Mouse (Mus musculus) urinary bladder, postnatal 25 days (tissue): ENCODE measurements at regions not wholly inside any gene's neighbourhood (a gene's known extent, or its start where the extent isn't known, plus 50 kb on each side); places are given as distances from the start of the nearest gene placed in this dataset.

Source experiments
- DNase-seq: peaks from one replicate; pipeline ENCODE4 v3.0.0; 2022; ENCODE audit warnings: low spot score

DNA sequence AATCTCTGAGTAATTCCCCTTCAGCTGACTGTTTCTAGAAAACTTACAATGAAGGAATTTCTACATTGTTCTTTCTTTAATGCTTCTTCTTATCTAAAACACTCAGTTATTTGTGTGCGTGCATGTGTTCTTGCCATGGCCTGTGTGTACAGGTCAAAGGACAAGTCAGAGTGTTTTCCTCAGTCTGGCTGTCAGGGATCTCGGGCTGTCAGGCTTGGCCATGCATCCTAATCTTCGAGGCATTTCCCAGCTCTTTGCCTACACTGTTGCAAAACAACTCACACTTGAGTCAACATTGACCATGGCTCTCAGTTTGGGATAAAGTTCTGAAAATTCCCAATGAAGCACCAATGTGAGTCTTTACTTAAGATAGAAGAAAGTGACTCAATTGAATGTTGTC lies 688.5 kb downstream of the Fat4 start:
- DNase-seq: no peak

- no peak for DNase-seq
Measured at GRCm38 (mm10) chr3:39591312-39591711, 704.6 kb downstream of the Fat4 start.

- DNase-seq: no peak
Measured at GRCm38 (mm10) chr3:39592349-39593117, 705.8 kb downstream of the Fat4 start.

DNA sequence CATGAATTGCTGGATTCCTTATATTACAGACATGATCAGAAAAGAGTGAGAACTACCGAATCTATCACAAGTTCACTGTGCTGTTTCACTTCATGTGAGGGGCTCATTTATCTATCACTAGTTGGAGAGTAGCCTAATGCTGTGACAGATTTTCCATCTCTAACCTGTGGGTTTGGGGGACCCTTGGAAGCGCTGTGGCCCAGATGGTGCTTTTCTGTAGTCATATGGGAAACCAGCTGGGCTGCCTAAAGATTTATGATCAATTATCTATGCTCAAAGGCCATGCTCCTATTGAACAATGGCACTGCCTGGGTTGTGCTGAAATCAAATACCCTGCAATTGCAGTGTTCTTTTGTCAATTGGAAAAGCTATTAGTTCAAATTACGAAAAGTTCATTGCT lies 723.2 kb downstream of the Fat4 start:
- no peak for DNase-seq

GRCm38 (mm10) chr3:39612408-39612807 lies 725.7 kb downstream of the Fat4 start:
- no peak for DNase-seq

GRCm38 (mm10) chr3:39637924-39638323 lies 751.2 kb downstream of the Fat4 start:
- DNase-seq: no peak

DNA sequence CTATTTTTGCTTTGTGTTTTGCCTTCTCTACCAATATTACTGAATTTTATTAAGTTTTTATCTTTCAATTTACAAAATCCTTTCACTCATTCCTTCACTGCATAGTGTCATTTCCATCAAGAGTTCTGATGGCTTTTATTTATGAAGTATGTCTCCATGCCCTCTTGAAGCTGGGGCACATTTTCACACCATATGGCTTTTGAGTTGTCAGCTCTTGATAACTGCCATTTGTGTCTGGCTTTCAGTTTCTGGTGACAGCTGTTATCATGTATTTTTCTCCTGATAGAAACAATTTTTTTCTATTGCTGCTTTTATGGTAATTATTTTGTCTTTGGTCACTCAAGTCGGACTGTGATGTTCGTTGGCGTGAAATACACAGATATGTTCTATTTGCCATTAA lies 756.5 kb downstream of the Fat4 start:
- no peak for DNase-seq

GRCm38 (mm10) chr3:39666817-39667216 lies 780.1 kb downstream of the Fat4 start:
- DNase-seq: no peak

- DNase-seq: no peak
Measured at GRCm38 (mm10) chr3:39669145-39669544, 782.4 kb downstream of the Fat4 start.

DNA sequence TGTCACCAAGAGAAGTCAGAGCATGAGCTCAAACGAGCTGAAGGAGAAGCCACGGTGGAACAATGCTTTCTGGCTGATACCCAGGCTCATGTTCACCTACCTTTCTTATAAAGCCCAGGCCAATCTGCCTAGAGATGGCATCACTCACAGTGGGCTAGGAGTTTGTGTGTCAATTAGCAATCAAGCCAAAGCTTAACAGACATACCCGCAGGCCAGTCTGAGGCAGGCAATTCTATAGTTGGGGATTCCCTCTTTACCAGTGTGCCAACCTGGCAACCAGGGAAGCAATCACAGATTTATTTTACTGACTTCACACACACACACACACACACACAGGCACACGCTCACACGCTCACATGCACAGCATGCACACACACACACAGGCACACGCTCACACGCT lies 787.3 kb downstream of the Fat4 start:
- no peak for DNase-seq

DNA sequence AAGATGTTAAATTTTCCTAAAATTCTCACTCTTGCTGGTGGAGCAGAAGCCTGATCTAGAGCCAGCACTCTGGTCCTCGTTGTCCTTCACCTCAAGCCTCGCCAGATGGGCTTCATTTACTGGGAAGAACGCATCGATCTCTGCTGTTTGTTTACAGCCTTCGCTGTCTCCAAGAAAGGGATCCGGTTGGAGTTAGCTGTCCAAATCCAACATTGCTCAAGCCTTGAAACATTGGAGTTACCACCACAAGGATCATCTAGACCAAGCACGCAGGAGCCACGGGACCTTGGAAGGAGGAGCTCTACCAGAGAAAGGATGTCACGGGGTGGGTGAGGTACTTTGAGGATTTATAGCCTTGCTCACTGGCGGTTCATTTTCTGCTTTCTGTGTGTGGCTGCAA lies 788.2 kb downstream of the Fat4 start:
- DNase-seq: no peak

GRCm38 (mm10) chr3:39705610-39706009 lies 818.9 kb downstream of the Fat4 start:
- DNase-seq: no peak

DNA sequence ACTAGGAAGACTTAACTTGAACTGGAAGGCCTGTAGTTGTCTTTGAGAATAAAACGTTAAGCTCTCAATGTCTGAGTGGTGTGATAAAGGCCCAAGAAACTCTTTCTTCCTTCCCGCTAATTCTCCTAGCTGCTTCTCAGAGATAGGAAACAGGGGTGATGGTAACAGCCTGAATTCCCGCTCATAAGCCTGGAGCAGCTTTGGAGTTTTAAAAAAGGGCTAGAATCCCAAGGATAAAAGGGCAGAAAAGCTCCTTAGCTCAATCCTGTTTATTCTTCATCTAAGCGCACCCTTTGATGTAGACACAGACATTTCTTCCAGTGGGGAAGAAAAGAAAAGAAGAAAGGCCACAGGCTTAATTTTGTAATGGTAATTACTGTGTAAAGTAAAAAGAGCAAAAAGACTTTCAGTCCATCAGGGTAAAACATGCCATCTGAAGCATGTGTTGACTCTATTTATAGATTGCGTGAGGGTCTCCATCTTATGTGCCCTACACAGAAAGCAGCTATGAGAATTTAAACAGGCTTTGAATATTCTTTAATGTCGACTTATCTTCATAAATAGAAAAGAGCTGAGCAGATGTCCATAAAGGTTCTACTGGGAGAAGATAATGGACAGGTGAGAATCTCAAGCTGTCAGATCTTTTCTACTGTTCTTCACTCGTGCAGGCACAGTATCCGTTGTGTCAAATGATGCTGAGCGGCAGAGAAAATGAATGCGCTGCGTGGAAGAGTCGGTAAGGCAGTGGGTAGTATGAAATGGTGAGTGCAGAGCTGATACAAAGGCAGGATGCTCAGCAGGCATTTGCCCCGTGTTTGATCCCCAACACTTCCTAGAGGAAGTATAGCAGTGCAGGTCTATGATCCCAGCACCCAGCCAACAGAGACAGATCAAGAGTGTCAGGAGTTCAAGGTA lies 818.0 kb upstream of the Intu start:
- no peak for DNase-seq

DNA sequence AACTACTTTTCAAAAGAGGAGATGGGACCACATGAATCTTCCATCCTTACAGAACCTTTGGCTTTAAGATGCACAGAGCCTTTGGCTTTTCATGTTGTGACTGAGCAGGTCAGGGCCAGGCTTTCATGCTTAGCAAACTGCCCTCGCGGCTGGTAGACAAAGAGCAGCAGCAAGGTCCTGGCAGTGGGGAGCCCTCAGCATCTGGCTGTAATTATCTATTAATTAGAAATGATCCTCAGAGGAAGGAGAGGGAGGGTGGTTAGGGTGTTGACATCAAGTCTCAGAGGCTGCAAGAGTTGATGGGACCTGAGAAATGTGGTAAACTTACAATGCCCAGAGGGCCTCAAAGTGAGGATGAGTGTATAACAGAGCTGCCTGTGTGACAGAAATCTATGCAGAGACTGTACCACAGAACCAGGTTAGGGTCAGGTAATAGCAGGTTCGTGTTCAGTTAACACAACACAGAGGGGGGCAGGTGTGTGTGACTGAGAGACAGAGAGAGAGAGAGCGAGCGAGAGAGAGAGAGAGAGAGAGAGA lies 817.0 kb upstream of the Intu start:
- no peak for DNase-seq

DNA sequence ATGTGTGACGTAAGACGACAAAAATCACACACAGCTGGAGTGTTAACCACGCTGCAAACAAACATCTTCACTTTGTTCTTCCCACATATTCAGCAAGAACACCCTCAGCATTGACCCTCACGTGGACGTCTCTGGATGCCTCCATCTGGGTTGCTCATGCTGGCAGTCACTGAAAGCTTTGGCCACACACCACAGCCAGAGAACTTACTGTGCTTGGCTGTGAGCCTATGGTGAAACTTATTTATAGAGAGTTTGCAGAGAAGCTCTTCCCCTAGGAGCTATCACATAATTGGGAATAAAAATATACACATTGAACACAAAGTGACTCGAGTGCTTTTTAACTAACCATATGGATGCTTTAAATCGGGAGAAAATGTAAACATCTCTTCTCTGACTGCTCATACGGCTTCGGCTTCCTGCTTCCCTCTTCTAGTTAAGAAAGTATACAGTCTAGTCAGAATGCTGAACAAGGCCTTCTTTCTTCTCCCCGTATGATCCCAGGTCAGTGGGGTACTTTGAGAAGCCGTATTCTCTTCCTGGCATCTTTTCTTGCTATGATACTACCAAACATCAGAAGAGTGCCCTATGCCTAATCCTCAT lies 812.0 kb upstream of the Intu start:
- DNase-seq: no peak

- DNase-seq: no peak
Measured at GRCm38 (mm10) chr3:39725755-39726154, 805.3 kb upstream of the Intu start.

DNA sequence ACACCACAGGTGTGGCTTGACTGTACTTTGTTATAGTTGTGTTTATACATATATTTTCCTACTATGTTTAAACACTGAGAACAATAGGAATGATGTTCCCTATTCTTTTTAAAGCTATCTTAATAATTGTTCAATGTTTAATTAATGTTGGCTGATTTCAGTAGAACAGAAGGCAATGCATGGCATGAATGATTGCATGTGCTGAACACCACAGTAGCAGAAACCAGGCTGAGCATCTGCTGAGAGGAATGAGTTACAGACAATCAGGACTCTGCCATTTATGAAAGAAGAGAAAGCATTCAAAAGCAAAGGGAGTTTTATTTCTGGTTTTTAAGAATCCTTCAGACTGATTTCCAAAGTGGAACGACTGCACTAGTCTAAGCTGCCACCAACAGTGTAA lies 794.4 kb upstream of the Intu start:
- no peak for DNase-seq

DNA sequence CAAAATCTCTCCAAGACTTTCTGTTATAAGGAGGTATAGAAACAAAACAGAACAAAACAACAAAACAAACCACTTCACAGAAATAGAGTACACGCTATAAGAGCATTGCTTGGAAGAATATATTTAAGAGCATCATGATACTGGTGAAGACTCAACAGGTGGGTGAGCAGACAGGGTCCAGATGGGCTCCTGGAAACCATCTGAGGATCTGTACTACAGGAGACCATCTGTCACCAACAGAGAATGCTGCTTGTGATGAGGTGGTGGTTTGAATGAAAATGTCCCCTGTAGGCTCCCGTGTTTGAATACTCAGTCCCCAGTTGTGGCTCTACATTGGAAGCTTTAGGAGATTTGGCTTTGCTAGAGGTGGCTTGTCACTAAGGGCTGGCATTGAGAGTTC lies 785.1 kb upstream of the Intu start:
- no peak for DNase-seq

- DNase-seq: no peak
Measured at GRCm38 (mm10) chr3:39768981-39769568, 762.0 kb upstream of the Intu start.

GRCm38 (mm10) chr3:39776278-39777039 lies 754.6 kb upstream of the Intu start:
- DNase-seq: no peak

GRCm38 (mm10) chr3:39779690-39780218 lies 751.3 kb upstream of the Intu start:
- DNase-seq: no peak
